Mouse (Mus musculus) layer of hippocampus, postnatal 25 days (tissue): Measurements from ENCODE around the gene Mink1. TPM values are rescaled to one million over a fixed set of nuclear protein-coding genes. Genes with fewer than 3 reads are reported as not detected.

ENCODE experiments used
- total RNA-seq, 2 experiments: library from RNA; stranded (reverse); gene quantifications; 2 replicates each; pipeline ENCODE4 v1.2.3; 2021

The Mink1 gene
- total RNA-seq, 2 experiments from 2014 or later, result 434 to 488 TPM

Other genes with a start within 250 kb of the Mink1 start
- not detected for gene Alox12e, start 240.3 kb upstream of the Mink1 start, total RNA-seq
- not detected for gene Alox15, start 210.8 kb upstream of the Mink1 start, total RNA-seq
- gene Pelp1, start 152.8 kb upstream of the Mink1 start, total RNA-seq, result 10 to 100 TPM; 32.8 to 34.3 TPM
- gene Arrb2, start 130.2 kb upstream of the Mink1 start, total RNA-seq, result 100 to 1,000 TPM in 1 of 2 experiments, 10 to 100 TPM in 1; 90.7 to 104 TPM
- 10 to 100 TPM; 15.5 to 17.4 TPM for gene Med11, start 111.0 kb upstream of the Mink1 start, total RNA-seq
- gene Zmynd15, start 103.4 kb upstream of the Mink1 start, total RNA-seq, result under 1 TPM; 0.37 to 0.42 TPM
- gene Cxcl16, start 102.9 kb upstream of the Mink1 start, total RNA-seq, result 1 to 10 TPM in 1 of 2 experiments, under 1 TPM in 1; 0.62 to 1.1 TPM
- gene Tm4sf5, start 57.6 kb upstream of the Mink1 start, total RNA-seq, result under 1 TPM; 0.47 to 0.61 TPM
- gene Vmo1, start 48.3 kb upstream of the Mink1 start, total RNA-seq, result not detected
- not detected for gene Gltpd2, start 43.7 kb upstream of the Mink1 start, total RNA-seq
- gene Psmb6, start 37.5 kb upstream of the Mink1 start, total RNA-seq, result 100 to 1,000 TPM; 178 to 211 TPM
- gene Gm40193, start 29.9 kb upstream of the Mink1 start, total RNA-seq, result not detected
- 10 to 100 TPM; 16.2 to 18.9 TPM for gene Pld2, start 22.8 kb upstream of the Mink1 start, total RNA-seq
- under 1 TPM in 1 of 2 experiments, not detected in 1; 0.66 TPM for gene 4930544D05Rik, start 53.0 kb downstream of the Mink1 start, total RNA-seq
- under 1 TPM in 1 of 2 experiments, not detected in 1; 0.44 TPM for gene Chrne, start 56.3 kb downstream of the Mink1 start, total RNA-seq
- not detected for gene Gp1ba, start 76.2 kb downstream of the Mink1 start, total RNA-seq
- gene Rnf167, start 84.4 kb downstream of the Mink1 start, total RNA-seq, result 10 to 100 TPM; 86.9 to 87.6 TPM
- gene Slc25a11, start 84.6 kb downstream of the Mink1 start, total RNA-seq, result 100 to 1,000 TPM; 127 to 129 TPM
- gene Pfn1, start 91.8 kb downstream of the Mink1 start, total RNA-seq, result 100 to 1,000 TPM; 376 to 385 TPM
- gene Eno3, start 94.3 kb downstream of the Mink1 start, total RNA-seq, result 1 to 10 TPM; 7.2 to 8.2 TPM
- 10 to 100 TPM; 48.7 to 48.8 TPM for gene Spag7, start 106.5 kb downstream of the Mink1 start, total RNA-seq
- gene Camta2, start 125.2 kb downstream of the Mink1 start, total RNA-seq, result 100 to 1,000 TPM; 326 to 389 TPM
- 1 to 10 TPM; 3.1 to 3.4 TPM for gene Inca1, start 137.3 kb downstream of the Mink1 start, total RNA-seq
- 10 to 100 TPM; 71.5 to 78.9 TPM for gene Kif1c, start 137.7 kb downstream of the Mink1 start, total RNA-seq
- 10 to 100 TPM; 23.1 to 24.8 TPM for gene Zfp3, start 201.3 kb downstream of the Mink1 start, total RNA-seq
- not detected for gene Scimp, start 249.7 kb downstream of the Mink1 start, total RNA-seq